Mouse (Mus musculus): Measurements from ENCODE around the gene Ttc32.
"Not testable (repeated sequence)": the region's sequence is repeated elsewhere in the genome, so short reads cannot be mapped to it uniquely, and the experiment has no call there.

Ttc32 gene

GRCm38 (mm10) chr12:9029888-9030723, at the start of gene Ttc32:
Gene Ttc32 (plus strand): TSS chr12:9029997.
- DNase-seq (ENCODE audit: low read depth, low spot score) = peak; percentile 96

DNA sequence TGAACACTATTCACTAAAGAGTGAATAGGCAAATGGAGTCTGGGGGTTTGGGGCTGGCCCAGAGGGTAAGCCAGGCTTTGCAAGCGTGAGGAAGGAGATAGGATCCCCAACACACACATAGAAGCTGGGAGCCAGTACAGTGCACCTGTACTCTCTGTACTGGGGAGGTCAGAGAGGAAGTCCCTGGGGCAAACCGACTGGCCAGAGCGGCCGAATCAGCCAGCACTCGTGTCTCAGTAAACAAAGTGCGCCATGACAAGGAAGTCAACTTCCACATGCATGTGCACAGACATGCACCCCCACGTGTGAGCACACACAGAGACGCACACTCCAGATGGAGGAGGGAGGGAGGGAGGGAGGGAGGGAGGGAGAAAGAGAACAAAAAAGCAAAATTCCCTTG, 36.6 kb upstream of the Ttc32 start:
- no peak for DNase-seq (ENCODE audit: low read depth, low spot score)

GRCm38 (mm10) chr12:8998318-8998717, 31.5 kb upstream of the Ttc32 start:
- no peak for DNase-seq (ENCODE audit: low read depth, low spot score)

GRCm38 (mm10) chr12:9002038-9002648, 27.7 kb upstream of the Ttc32 start:
- peak; percentile 74 for DNase-seq (ENCODE audit: low read depth, low spot score)

DNA sequence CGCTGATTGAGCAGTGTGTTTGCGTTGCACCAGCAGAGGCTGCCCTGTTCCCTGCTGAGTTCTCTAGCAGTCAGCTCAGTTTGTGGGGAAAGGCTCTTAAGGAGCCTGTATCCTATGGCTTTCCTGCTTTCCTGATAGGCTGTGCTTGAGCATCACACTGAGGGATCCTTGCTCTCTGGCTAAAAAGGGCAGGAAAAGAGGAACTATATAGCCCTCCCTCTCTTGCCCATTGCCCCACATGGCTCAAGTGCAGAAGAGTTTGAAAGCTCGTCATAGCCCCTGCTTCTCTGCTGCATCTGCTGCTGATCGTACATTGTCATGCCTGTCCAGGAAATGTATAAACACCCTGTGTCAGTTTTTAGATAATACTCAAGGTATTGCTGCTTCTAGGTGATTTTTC, 22.7 kb upstream of the Ttc32 start:
- no peak for DNase-seq (ENCODE audit: low read depth, low spot score)

DNA sequence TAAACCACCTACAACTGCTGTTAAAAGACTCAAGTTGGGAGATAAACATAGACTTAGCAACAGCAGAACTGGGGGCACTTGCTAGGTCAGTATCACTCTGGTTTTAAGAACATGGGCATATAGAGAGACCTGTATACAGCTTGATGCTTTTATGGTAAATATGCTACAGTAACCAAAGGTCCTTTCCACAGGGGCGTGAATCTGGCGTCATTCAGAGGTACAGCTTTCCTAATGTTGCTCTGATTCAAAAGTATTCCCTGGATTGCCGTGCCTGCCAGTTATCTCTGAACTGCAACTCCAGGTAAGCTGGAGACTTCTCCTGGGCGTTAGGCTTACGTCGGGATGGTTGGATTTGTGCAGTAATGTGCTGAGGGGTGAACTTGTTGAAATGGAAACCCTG, 22.0 kb upstream of the Ttc32 start:
- DNase-seq (ENCODE audit: low read depth, low spot score) = no peak

DNA sequence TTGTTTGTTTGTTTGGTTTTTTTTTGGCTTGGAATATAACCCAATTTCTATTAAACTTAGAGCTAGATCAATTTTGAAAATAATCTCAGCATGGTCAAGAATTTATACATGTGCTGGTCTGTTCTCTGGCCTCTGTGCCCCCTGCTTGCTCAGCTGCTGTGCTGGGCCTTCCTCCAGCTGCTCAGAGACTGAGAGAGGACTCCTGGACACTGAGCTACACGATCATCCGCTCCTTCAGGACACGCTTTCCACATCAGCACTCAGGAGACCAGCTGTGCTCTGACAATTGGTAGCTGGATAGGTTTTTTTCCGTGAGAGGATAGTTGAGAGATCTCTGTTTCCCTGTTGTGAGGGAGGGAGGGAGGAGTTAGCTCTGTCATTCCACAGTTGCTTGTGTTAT, 19.5 kb upstream of the Ttc32 start:
- DNase-seq (ENCODE audit: low read depth, low spot score) = no peak

- no peak for DNase-seq (ENCODE audit: low read depth, low spot score)
These were observed 13.4 kb upstream of the Ttc32 start for GRCm38 (mm10) chr12:9016376-9016775.

DNA sequence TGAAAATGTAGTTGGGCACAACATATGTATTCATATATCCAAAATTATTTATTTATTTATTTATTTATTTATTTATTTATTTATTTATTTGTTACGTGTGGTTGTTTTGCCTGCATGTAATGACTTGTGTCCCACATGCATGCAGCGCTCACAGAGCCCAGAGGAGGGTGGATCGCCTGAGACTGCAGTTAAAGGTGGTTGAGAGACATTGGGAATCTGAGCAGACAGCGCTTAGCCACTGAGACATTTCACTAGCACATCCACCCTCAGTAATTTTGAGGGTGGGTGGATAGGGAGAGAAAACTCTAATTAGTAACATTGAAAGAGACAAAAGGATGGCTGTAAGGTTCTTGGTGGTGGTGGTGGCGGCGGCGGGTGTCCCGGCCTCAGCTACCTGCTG, 9.4 kb upstream of the Ttc32 start:
- DNase-seq (ENCODE audit: low read depth, low spot score) = no peak

DNA sequence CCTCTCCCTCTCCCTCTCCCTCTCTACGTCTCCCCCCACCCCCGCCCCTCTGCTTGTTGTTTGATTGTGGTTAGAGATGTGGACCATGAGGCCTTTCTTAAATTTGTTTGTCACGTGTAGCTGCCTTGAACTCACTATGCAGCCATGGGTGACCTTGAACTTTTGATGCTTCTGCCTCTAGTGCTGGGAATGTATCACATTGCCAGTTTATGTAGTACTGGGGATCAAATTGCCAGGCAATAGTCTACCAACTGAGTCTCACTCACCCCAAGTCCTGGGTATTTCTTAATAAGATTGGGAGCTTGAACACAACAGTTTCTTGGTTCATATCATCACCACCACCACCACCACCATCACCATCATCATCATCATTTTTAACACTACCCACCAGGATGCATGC, 8.8 kb upstream of the Ttc32 start:
- DNase-seq (ENCODE audit: low read depth, low spot score) = no peak

DNA sequence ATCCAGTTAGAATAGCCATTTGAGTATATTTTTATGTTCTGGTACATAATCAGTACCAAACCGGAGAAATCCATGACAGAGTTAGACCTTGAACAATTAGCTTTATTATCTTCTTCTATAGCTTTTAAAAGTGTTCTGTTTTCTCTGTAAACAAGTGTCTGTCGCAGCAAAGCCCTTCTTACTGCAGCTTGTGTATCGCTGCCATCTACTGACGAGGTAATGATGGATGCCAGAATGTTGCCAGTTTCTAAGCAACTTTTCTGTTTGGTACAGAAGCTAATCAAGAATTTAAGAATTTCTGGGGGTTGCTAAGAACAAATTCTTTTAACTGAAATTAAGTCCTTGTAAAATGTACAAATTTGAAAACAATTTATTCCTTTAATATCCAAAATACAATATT, 6.8 kb upstream of the Ttc32 start:
- DNase-seq (ENCODE audit: low read depth, low spot score) = no peak

- no peak for DNase-seq (ENCODE audit: low read depth, low spot score)
These were observed 5.7 kb upstream of the Ttc32 start for GRCm38 (mm10) chr12:9024071-9024470.

GRCm38 (mm10) chr12:9024736-9025135, 5.1 kb upstream of the Ttc32 start:
- DNase-seq (ENCODE audit: low read depth, low spot score) = no peak

- no peak for DNase-seq (ENCODE audit: low read depth, low spot score)
These were observed 3.0 kb upstream of the Ttc32 start for GRCm38 (mm10) chr12:9026843-9027242.

- DNase-seq (ENCODE audit: low read depth, low spot score) = not testable (repeated sequence)
These were observed 981 bp upstream of the Ttc32 start for GRCm38 (mm10) chr12:9028816-9029215.

- no peak for DNase-seq (ENCODE audit: low read depth, low spot score)
These were observed 300 bp upstream of the Ttc32 start for GRCm38 (mm10) chr12:9029506-9029887.

DNA sequence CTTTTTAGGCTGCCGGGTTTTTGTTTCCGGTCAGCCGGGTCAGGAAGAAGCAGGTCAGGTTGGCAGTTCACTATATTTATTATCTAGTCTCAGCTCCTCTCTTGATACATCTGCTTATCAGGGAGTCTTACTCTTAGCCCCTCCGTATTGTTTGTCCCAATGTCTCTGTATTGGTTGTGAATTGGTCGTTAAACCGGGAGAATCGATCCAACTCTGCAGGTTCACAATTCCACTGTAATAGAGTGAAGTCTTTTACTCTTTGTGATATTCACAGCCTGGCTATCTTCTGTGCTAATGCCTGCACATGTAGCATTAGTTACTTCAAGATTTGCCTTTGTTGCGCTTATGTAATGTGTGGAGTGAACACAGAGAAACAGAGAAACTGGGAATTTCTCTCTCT, 1.4 kb downstream of the Ttc32 start:
- DNase-seq (ENCODE audit: low read depth, low spot score) = no peak

DNA sequence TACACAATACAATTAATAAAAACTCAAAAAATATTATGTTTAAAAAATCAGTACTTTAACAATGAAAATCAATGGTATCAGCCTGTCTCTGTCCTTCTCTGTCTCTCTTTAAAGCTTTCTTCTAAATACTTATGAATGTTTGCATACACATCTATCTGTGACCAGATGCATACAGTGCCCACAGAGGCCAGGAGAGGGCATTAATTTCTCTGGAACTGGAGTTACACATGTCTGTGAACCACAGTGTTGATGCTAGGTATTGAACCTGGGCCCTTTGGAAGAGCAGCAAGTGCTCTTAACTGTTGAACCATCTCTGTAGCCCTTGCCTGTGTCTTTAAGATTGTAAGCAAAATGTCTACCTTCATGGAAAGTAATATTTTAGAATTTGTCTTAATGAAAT, 3.3 kb downstream of the Ttc32 start:
- DNase-seq (ENCODE audit: low read depth, low spot score) = no peak

- DNase-seq (ENCODE audit: low read depth, low spot score) = no peak
These were observed 6.6 kb downstream of the Ttc32 start for GRCm38 (mm10) chr12:9036409-9036808.

DNA sequence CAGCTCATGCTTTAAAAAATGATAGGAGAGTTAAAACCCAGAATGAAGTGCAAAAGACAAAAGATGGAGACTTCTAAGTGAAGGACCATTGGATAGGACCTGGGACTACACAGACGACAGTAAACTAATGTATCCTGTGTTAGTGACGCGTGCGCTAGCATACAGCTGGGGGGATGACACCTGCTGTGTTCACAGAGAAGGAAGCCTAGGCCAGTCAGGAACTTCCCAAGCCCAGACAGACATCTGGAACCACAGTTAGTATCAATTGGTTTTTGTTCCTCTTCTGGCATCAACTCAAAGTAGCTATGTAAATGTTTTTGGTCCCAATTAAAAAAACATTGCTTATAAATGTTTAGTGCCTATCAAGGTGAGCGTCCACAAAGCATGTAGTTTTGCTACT, 10.4 kb downstream of the Ttc32 start:
- DNase-seq (ENCODE audit: low read depth, low spot score) = no peak

GRCm38 (mm10) chr12:9040686-9041085, 10.9 kb downstream of the Ttc32 start:
- no peak for DNase-seq (ENCODE audit: low read depth, low spot score)

GRCm38 (mm10) chr12:9042316-9042715, 12.5 kb downstream of the Ttc32 start:
- no peak for DNase-seq (ENCODE audit: low read depth, low spot score)

DNA sequence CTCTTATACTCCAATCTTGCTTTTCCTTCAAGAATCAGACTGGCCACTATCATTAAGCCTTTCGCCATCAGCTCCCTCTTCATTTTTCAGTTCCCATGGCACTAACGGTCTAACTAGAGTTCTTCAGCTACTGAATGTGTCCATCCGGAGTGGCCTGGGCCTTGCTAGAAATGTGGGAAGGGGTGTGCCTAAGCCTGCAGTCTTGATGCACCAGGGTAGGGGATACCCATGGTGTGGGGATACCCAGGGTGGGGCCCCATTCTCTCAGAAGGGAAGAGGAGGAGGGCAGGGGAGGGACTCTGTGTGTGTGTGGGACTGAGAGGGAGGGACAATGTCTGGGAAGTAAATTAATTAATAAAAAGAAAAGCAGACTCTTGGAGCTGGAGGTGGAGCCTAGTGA, 13.0 kb downstream of the Ttc32 start:
- DNase-seq (ENCODE audit: low read depth, low spot score) = no peak

Measured in skeletal muscle tissue, adult 2 months (tissue).